Mouse (Mus musculus): ENCODE measurements around the gene Snrk. TPM values are rescaled to one million over a fixed set of nuclear protein-coding genes. Genes with fewer than 3 reads are reported as not detected.

The Snrk gene
- total RNA-seq (2021) = 100 to 1,000 TPM; 116 to 117 TPM

GRCm38 (mm10) chr9:122117112-122117616 lies at the start of gene Snrk:
TSS of gene Snrk (plus strand) at chr9:122117266.
- intact Hi-C loops (cut with DNase I) = loop anchor here (2.0 kb wide), 1 partner anchor 98 kb away; no protein-coding TSS in a partner anchor
- DNase-seq (ENCODE audit: low spot score in 2 of 2) = peak; percentile 90 to 92

DNA sequence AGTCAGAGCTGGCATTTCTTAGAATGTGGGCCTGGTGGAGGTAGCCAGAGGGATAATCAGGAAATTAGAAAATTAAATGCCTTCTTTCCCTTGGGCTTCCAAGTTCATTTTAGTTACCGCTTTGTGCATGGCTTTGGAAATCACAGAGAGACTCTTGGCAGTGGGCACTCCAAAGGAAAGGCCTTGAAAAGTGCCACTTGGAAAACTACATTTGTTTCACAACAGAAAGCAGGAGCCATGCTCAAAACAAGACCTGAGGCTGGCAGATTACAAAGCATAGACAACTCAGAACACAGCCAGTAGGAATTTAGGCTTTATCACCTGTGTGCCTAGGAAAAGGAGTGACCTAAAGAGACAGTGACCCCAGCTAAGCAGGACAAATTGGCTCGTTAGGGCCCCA lies 49.4 kb upstream of the Snrk start:
- DNase-seq (ENCODE audit: low spot score in 2 of 2) = no peak
- intact Hi-C loops (cut with DNase I) = no loop called here

DNA sequence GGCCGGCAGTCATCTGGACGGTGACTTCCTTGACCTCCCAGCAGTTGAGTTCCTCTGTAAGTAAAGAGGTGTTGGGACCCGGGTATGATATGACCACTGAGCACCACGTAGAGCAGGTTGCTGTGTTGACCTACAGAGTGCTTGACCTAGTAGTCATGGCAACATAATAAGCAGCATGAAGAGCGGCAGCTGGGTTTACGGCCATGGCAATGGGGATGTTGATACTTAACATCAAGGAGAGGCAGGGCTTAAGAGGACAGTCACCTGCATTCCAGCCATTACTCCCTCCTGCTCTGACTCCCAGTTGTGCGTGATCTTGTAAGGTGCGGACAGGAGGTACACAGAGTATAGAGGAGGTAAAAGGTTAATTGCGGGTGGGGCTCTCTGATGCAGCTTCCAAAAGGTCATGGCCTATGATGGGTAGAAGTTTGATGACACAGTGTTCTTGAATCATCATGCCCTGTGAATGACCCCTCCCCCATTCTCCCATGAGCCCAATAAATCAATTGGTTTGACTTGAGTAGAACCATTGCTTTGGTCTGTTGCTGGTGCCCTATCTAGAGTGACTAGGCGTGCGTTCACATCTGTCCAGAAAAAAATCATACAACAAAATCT lies 47.4 kb upstream of the Snrk start:
- DNase-seq (ENCODE audit: low spot score in 2 of 2) = no peak
- intact Hi-C loops (cut with DNase I) = no loop called here

DNA sequence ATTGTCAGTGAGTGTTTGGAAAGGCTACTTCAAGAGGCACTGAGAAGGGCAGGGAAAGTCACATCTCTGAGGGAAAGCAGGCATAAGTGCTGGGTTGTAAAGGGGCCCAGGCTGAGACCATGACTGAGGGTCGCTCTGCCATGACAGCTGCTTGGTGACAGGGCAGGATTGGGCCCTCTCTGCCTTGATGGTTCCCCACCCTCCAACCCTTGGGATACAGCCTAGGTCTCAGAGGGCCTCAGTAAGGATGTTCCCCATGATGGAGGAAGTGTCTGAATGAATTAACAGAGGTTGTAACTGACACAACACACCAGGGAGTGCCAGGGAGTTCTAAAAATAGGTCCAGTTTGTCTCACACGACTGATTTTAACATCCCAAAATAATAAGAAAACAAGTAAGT lies 43.1 kb upstream of the Snrk start:
- no peak for DNase-seq (ENCODE audit: low spot score in 2 of 2)
- intact Hi-C loops (cut with DNase I) = no loop called here

DNA sequence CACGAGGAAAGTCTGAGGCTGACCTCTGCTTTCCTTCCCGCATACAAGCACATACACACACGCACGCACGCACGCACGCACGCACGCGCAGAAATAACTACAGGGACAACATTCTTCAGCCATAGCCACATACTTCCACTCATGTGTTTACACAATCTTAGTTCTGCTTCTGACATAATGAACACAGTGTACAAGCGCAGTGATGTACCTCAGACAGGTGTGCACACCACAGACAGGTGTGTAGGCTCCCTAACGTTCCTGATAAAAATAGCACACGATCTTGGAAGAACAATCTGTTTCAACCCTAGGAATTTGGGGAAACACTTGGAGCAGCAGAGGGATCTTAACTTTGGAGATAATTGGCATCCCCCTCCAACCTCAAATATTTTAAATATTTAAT lies 42.5 kb upstream of the Snrk start:
- intact Hi-C loops (cut with DNase I) = no loop called here
- DNase-seq (ENCODE audit: low spot score in 2 of 2) = no peak

- DNase-seq (ENCODE audit: low spot score in 2 of 2) = peak; percentile 17 to 43
- intact Hi-C loops (cut with DNase I) = no loop called here
These were observed 38.6 kb upstream of the Snrk start for GRCm38 (mm10) chr9:122078456-122078855.

GRCm38 (mm10) chr9:122083698-122084097 lies 33.4 kb upstream of the Snrk start:
- intact Hi-C loops (cut with DNase I) = no loop called here

DNA sequence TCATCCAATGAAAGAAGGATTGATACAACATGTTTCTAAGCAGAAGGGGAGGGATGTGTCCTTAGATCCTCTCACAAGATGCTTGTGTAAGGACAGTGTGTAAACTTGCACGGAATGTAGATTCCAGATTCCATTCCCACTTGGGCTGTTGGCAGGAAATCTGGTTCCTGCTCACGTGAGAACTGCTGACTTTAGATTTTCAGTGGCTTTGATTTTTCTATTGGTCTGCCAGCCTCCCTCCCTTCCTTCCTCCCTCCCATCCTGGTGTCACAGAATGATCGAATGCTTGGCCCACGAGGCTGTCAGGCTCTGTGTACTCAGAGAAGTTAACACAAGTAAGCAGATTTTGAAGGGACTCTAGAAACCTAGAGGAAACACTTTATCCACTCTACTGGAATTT lies 32.9 kb upstream of the Snrk start:
- no peak for DNase-seq (ENCODE audit: low spot score in 2 of 2)

More at GRCm38 (mm10) chr9:122083698-122084097, 33.4 kb upstream of the Snrk start:
- DNase-seq (ENCODE audit: low spot score in 2 of 2) = no peak

GRCm38 (mm10) chr9:122084636-122085035 lies 32.4 kb upstream of the Snrk start:
- intact Hi-C loops (cut with DNase I) = no loop called here
- no peak for DNase-seq (ENCODE audit: low spot score in 2 of 2)

More for the DNA sequence above, 32.9 kb upstream of the Snrk start:
- intact Hi-C loops (cut with DNase I) = no loop called here

- peak in 1 of 2 experiments; percentile 18 for DNase-seq (ENCODE audit: low spot score in 2 of 2)
- intact Hi-C loops (cut with DNase I) = no loop called here
These were observed 32.0 kb upstream of the Snrk start for GRCm38 (mm10) chr9:122085055-122085454.

GRCm38 (mm10) chr9:122085550-122086205 lies 31.4 kb upstream of the Snrk start:
- intact Hi-C loops (cut with DNase I) = no loop called here
- no peak for DNase-seq (ENCODE audit: low spot score in 2 of 2)

DNA sequence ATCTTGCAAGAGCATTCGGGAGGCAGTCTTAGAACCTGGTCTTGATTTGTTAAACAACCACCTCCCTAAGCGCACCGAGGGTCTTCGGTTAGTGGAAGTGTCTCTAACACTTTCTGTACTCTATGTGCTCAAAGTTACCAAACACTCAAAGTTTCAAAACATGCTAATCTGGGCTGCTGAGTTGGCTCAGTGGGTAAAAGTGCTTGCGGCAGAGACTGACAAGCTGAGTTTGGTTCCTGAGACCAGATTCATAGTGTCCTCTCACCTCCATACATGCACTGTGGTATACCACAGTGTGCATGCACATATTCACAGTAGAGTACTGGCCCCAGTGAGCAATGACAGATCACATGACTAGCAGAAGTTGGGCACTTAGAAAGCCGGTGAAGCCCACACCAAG lies 30.0 kb upstream of the Snrk start:
- intact Hi-C loops (cut with DNase I) = no loop called here
- DNase-seq (ENCODE audit: low spot score in 2 of 2) = no peak

- no peak for DNase-seq (ENCODE audit: low spot score in 2 of 2)
- intact Hi-C loops (cut with DNase I) = no loop called here
These were observed 25.9 kb upstream of the Snrk start for GRCm38 (mm10) chr9:122091171-122091570.

GRCm38 (mm10) chr9:122091782-122092228 lies 25.3 kb upstream of the Snrk start:
- no peak for DNase-seq (ENCODE audit: low spot score in 2 of 2)
- intact Hi-C loops (cut with DNase I) = no loop called here

DNA sequence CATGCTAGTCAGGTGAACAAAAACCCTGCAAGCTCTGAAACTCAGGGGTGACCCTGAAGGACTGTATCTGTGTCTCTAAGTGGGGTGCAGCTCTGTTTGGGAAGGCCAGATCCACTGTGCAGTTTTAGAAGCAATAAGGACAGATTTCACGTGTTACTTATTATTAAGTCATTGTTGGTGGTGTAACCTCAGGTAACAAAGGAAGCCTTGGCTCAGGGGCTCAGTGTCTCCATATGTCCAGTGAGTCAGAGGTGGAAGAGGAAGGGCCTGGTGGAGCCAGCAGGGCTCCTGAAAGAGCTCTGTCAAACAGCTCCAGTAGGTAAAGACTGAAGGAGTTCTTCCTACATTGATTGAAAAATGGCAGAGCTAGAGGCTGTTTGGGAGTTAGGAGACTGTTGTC lies 22.9 kb upstream of the Snrk start:
- intact Hi-C loops (cut with DNase I) = no loop called here
- no peak for DNase-seq (ENCODE audit: low spot score in 2 of 2)

GRCm38 (mm10) chr9:122096822-122097511 lies 20.1 kb upstream of the Snrk start:
- no peak for DNase-seq (ENCODE audit: low spot score in 2 of 2)
- intact Hi-C loops (cut with DNase I) = no loop called here

- no peak for DNase-seq (ENCODE audit: low spot score in 2 of 2)
- intact Hi-C loops (cut with DNase I) = no loop called here
These were observed 19.5 kb upstream of the Snrk start for GRCm38 (mm10) chr9:122097535-122097934.

DNA sequence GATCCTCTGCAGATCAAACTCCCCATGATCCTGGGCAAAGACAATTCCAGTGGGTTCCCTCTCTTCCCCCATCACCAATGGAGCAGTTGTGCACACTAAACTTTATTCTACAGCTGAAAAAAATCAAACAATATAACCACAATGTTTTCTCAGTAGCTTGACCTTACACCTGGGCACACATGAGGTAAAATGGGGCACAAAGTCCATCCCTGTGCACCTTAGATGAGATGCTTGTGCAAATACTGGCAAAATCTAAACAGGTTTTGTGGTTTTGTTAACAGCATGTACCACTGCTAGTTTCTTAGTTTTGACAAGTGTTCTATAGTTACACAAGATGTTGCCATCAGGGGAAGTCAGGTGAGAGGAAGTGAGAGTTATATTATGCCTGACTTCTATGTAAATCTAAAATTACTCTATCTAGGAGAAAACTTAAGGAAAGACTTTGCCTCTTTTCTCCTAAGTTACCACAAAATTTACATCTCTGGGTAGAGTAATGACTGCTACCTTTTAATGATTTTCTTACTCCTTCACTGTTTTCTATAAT lies 16.4 kb upstream of the Snrk start:
- no peak for DNase-seq (ENCODE audit: low spot score in 2 of 2)
- intact Hi-C loops (cut with DNase I) = no loop called here

DNA sequence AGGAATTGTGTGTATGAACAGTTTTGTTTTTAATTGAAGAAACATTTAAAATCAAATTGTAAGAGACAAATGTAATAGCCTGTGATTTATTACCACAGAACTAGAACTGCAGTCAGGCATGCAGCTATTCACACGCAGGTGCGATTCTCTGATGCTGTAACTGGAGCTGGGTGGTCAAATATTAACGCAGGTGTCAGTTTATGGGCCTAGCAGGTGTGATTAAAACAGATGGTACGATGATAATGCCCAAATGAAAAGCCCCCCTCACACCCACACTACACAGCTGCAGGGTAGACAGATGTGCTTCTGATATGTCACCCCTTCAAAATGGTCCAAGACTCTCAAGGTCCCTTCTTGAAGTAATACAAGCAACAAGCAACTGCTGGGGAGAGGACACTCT lies 15.9 kb upstream of the Snrk start:
- intact Hi-C loops (cut with DNase I) = no loop called here
- DNase-seq (ENCODE audit: low spot score in 2 of 2) = no peak

DNA sequence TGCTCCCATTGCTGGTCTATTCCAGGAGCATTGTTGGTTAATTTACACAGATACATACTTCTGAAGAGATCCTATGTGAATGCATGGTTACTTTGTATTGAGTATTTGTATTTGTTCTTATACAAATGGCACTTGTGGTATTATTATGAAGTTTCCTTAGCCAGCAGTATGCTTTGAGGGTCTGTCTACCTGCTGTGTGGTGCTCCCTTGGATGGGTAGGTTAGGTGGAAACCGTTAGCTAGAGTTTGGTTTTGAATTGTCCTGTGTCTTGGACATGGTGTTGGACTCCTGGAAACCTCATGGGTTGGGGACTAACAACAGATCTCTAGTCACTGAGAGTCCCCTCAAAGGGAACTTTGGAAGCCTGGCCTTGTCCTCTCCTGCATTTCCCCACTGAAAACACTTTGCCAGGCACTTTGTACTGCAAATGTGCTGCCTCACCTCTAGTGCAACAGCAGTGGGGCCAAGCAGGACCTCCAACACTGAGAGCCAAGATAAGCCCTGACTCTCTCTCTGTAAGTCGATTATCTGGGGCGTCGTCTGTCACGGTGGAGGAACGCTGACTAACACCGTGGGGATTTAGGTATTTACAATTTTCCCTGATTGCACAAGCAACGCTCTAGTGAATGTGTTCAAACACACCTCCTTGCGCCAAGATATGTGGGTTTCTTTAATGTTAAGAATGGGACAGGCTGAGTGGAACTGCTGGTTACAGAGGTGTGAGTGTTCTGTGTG lies 13.3 kb upstream of the Snrk start:
- intact Hi-C loops (cut with DNase I) = no loop called here
- no peak for DNase-seq (ENCODE audit: low spot score in 2 of 2)

Measured in left cerebral cortex, postnatal 25 days (tissue).